In the genomic region with DNA sequence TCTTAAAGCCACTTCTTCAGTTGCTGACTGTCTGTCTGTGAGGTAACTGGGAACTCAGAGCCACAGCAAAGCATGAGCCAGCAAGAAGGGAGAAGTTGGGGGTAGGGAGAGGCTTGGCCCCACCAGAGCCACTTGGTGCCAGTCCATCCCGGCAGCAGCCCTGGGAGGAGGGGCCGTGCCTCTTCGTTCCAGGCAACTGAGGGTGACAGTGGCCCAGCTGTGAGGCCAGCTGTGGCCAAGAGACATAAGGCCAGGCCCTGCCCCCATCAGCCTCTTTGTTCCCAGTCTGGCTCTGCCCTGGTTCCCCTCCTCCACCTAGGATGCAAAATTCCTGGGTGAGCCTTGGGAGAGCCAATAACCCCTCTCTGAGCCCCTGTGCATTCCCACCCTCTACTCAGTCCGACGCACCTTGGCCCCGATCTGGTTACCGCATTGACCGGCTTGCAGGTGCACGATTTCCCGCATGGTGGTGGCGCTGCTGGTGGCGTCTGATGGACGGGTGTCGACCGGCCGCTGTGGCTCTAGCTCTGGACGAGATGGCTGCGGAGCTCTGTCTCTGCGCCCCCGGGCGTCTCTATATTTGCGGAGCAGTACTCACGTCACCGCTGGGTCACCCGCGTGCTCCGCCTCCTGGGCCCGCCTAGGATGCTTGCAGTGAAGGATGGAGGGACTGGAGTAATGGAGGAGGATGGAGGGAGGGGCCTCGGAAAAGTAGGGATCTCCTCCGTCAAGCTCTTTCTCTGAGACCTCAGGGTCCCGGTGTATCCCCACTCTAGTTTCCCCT, we compare ENCODE assay signal across 8 mouse cellular contexts. TPM values are rescaled to one million over a fixed set of nuclear protein-coding genes. Genes with fewer than 3 reads are reported as not detected.
A peak's percentile ranks its signal among the peaks of the same experiment; 100 is the strongest.
DNase-seq lines count a peak whose midpoint lies in the region; ATAC-seq and TF ChIP-seq lines count a peak whose summit lies in the region.

A gene (minus strand): TSS at position 734 of the 784 bp plus-strand sequence.

- no peak for TF ChIP-seq EP300 in ES-Bruce4 (IDR thresholded peaks at IDR 0.05; ENCODE audit: insufficient read depth, low read depth, low read length)

- H3K4me1 ChIP-seq in ES-Bruce4 (ENCODE audit: control insufficient read depth, insufficient read depth, low read length), result no peaks in the 10 kb centered on the region
- H3K4me1 ChIP-seq in forebrain, embryonic 14.5 days (ENCODE audit: control insufficient read depth, insufficient read depth, low read length), result peaks cover 5% of the 10 kb centered on the region; the same call in 1 of the 2 replicates
- H3K4me1 ChIP-seq in hindbrain, embryonic 13.5 days (replicated peaks), result peaks cover 40% of the 10 kb centered on the region
- H3K4me1 ChIP-seq in stomach, embryonic 15.5 days, result 0 out of 2 replicates have a peak, but pooled peaks cover 8% of the 10 kb centered on the region

- TF ChIP-seq CTCF in ES-Bruce4 (IDR thresholded peaks at IDR 0.05; ENCODE audit: low read depth, low read length), result no peak

- peak within 1 kb of the TSS; percentile 66 for H3K4me2 ChIP-seq in forebrain, embryonic 14.5 days (ENCODE audit: low read length)
- H3K4me2 ChIP-seq in hindbrain, embryonic 13.5 days, result peak within 1 kb of the TSS; percentile 76
- peak within 1 kb of the TSS; percentile 58 for H3K4me2 ChIP-seq in stomach, embryonic 15.5 days

- DNase-seq in cerebellum, adult 11 months, result peak; percentile 91
- peak; percentile 86 for DNase-seq in forebrain, embryonic 14.5 days (ENCODE audit: low spot score)
- DNase-seq in left cerebral cortex, postnatal 14 days (ENCODE audit: low spot score in 2 of 2), result peak; percentile 91 to 92
- DNase-seq in mesoderm, embryonic 11.5 days (ENCODE audit: low read depth, low spot score), result peak; percentile 66
- no peak for DNase-seq in MN1 (ENCODE audit: low spot score)

- H3K9me3 ChIP-seq in ES-Bruce4 (replicated peaks; ENCODE audit: control insufficient read depth, insufficient read depth, low read length, poor library complexity, severe bottlenecking), result no peaks in the 10 kb centered on the region
- H3K9me3 ChIP-seq in forebrain, embryonic 14.5 days (replicated peaks; ENCODE audit: control insufficient read depth, low read length), result no peaks in the 10 kb centered on the region
- no peaks in the 10 kb centered on the region for H3K9me3 ChIP-seq in hindbrain, embryonic 13.5 days
- no peaks in the 10 kb centered on the region for H3K9me3 ChIP-seq in stomach, embryonic 15.5 days

- ATAC-seq in forebrain, embryonic 14.5 days, result peak; percentile 95
- ATAC-seq in hindbrain, embryonic 13.5 days (ENCODE audit: low FRiP score), result peak; percentile 96
- ATAC-seq in stomach, embryonic 15.5 days (ENCODE audit: insufficient read depth, low FRiP score, low read depth), result peak; percentile 70

- WGBS in forebrain, embryonic 14.5 days, result under 1% methylated on average over 31 of the region's 31 CpGs
- under 1% methylated on average over 31 of the region's 31 CpGs for WGBS in hindbrain, embryonic 13.5 days
- WGBS in stomach, embryonic 15.5 days, result 1% methylated on average over 31 of the region's 31 CpGs

- H3K36me3 ChIP-seq in ES-Bruce4 (ENCODE audit: control insufficient read depth, insufficient read depth, low read length, poor library complexity, severe bottlenecking), result no peaks in the 10 kb centered on the region
- peaks cover 8% of the 10 kb centered on the region; the same call in 1 of the 2 replicates for H3K36me3 ChIP-seq in forebrain, embryonic 14.5 days (ENCODE audit: control insufficient read depth, insufficient read depth, low read length)
- peaks cover 31% of the 10 kb centered on the region for H3K36me3 ChIP-seq in hindbrain, embryonic 13.5 days
- no peaks in the 10 kb centered on the region for H3K36me3 ChIP-seq in stomach, embryonic 15.5 days

- peak within 1 kb of the TSS; percentile 42 for H3K4me3 ChIP-seq in ES-Bruce4 (ENCODE audit: low read depth, low read length)
- H3K4me3 ChIP-seq in forebrain, embryonic 14.5 days (ENCODE audit: low read depth, low read length), result peak within 1 kb of the TSS; percentile 51
- peak within 1 kb of the TSS; percentile 66 for H3K4me3 ChIP-seq in hindbrain, embryonic 13.5 days
- H3K4me3 ChIP-seq in stomach, embryonic 15.5 days (replicated peaks), result peak within 1 kb of the TSS; percentile 40

- no peak within 1 kb of the TSS for H3K27ac ChIP-seq in ES-Bruce4 (ENCODE audit: insufficient read depth, low read length)
- peak within 1 kb of the TSS; percentile 52 for H3K27ac ChIP-seq in forebrain, embryonic 14.5 days (ENCODE audit: low read depth, low read length)
- peak within 1 kb of the TSS; percentile 88 for H3K27ac ChIP-seq in hindbrain, embryonic 13.5 days
- no peak within 1 kb of the TSS for H3K27ac ChIP-seq in stomach, embryonic 15.5 days

- no peaks in the 10 kb centered on the region for H3K27me3 ChIP-seq in ES-Bruce4 (ENCODE audit: control insufficient read depth, insufficient read depth, low read length, poor library complexity, severe bottlenecking)
- H3K27me3 ChIP-seq in forebrain, embryonic 14.5 days (replicated peaks; ENCODE audit: control insufficient read depth, insufficient read depth, low read length), result no peaks in the 10 kb centered on the region
- H3K27me3 ChIP-seq in hindbrain, embryonic 13.5 days, result 0 out of 2 replicates have a peak, but pooled peaks cover 3% of the 10 kb centered on the region
- 0 out of 2 replicates have a peak, but pooled peaks cover 5% of the 10 kb centered on the region for H3K27me3 ChIP-seq in stomach, embryonic 15.5 days (replicated peaks)

- H3K9ac ChIP-seq in ES-Bruce4 (ENCODE audit: low read depth, poor library complexity, severe bottlenecking), result no peak within 1 kb of the TSS
- H3K9ac ChIP-seq in forebrain, embryonic 14.5 days (ENCODE audit: low read length), result peak within 1 kb of the TSS; percentile 82
- H3K9ac ChIP-seq in hindbrain, embryonic 13.5 days, result peak within 1 kb of the TSS; percentile 86
- no peak within 1 kb of the TSS for H3K9ac ChIP-seq in stomach, embryonic 15.5 days

- intact Hi-C loops in left cerebral cortex, postnatal 14 days (cut with DNase I), result no loop called here

- TF ChIP-seq POLR2A in ES-Bruce4 (IDR thresholded peaks at IDR 0.05; ENCODE audit: insufficient read depth, low read length), result no peak

RNA-seq across cellular contexts. Expression of the gene that starts here (rescaled TPM):
- 5.8 and 12.6 TPM in 2 replicates for polyA plus RNA-seq in ES-Bruce4 (2011; ENCODE audit: insufficient read depth, insufficient read length, low read depth, missing spikeins)
- polyA plus RNA-seq in forebrain, embryonic 14.5 days (2014; fragmentation: Nextera tagmentation; extraction: Ambion mirVana), result 229 and 249 TPM in 2 replicates
- polyA plus RNA-seq in hindbrain, embryonic 13.5 days (2015; fragmentation: Nextera tagmentation; extraction: Ambion mirVana), result 314 and 346 TPM in 2 replicates
- 100 to 1,000 TPM; 671 to 695 TPM for total RNA-seq in left cerebral cortex, postnatal 14 days (2021)
- polyA plus RNA-seq in stomach, embryonic 15.5 days (2015; fragmentation: Nextera tagmentation; extraction: Ambion mirVana), result 20.3 and 23.9 TPM in 2 replicates

Comparison
In these comparisons a context has a peak if more than half of its experiments do, and no peak if none do; other contexts are left out.
1. H3K27ac ChIP-seq: peak in forebrain, embryonic 14.5 days (single experiment) and hindbrain, embryonic 13.5 days (single experiment); none in ES-Bruce4 (single experiment) and stomach, embryonic 15.5 days (single experiment).
2. H3K9ac ChIP-seq: peak in forebrain, embryonic 14.5 days (single experiment) and hindbrain, embryonic 13.5 days (single experiment); none in ES-Bruce4 (single experiment) and stomach, embryonic 15.5 days (single experiment).
3. Peak in every context shown above with its lines, with median percentiles within 50 percentile points of each other: H3K4me3 ChIP-seq, ATAC-seq and H3K4me2 ChIP-seq.